Mouse (Mus musculus) fibroblast of lung, adult 2 months (primary cell): ENCODE measurements around the gene Pard6b.
"Not testable (repeated sequence)": the region's sequence is repeated elsewhere in the genome, so short reads cannot be mapped to it uniquely, and the experiment has no call there.

Experiments used
- DNase-seq: peaks from one replicate; pipeline ENCODE4 v3.0.0-alpha.2; 2011; ENCODE audit warnings: low read depth

The Pard6b gene

DNA sequence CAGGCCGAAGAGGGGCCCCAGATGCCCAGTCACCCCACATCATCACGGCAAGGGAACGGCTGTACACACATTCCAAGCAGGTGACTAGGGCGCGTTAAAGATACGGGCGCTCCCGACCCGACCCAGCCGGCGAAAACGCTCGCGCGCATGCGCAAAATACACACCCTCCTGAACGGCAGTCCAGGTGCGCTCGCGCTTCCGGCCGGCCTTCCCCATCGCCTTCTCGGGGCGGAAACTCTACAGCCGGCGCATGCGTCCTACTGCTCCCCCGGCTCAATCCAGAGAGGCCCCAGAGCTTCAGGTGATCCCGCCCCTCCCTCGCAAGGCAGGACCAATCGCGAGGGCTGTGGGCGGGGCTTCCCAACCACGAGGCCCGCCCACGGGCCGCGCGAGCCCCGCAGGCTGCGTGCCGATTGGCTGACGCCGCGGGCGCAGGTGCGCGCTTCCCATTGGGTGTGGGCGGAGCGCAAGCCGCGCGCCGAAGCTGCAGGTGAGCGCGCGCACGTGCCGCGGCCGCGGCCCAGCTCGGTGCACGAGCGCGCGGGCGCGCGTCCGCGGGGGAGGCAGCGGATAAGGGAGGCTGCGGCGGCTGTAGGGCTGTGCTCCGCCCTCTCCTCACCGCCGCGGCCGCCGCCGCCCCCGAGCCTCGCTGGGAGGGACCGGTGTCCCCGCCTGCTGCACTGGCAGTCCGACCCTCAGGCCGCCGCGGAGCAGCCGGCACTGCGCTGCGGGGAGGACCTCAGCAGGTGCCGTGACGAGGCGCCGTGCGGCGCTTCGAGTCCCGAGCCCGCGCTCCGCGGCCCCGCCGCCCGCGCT lies at the start of gene Pard6b:
Pard6b (plus strand) TSS at position 574 of the 816 bp plus-strand sequence.
- DNase-seq, result peak; percentile 74

DNA sequence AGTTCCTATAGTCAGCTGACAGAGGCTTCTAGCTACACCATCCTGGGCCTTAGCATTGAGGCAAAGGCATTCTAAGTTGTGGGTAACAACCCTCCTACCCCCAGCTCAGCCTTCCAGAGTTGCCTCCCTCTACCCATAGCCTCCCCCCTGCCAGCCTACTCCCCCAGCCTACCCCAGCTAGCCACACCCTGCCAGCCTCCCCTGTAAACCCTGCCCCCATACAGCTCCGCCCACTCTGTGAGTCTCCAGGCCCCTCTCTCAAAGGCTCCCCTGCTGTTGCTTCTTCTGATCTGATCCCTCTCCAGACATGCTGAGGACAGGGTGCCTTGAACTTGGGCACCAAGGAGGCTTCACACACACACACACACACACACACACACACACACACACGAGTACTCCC lies 49.0 kb upstream of the Pard6b start:
- DNase-seq, result no peak

DNA sequence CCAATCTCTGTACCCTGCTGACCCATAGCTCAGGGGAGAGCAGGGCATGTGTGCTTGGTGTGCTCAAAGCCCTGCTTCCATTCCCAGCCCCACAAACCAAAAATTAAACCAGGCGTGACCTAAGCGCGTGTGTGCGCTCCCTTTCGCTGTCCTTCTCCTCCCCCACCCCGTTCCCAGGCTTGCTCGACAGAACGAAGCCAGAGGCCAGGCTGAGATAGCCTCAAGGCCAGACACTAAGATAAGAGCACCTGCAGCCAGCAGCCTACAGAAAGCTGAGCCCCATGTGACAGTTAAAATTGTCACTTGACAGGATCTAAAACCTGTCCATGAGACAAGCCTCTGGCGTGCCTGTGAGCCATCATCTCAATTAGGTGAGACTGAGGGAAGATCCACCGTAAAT lies 46.9 kb upstream of the Pard6b start:
- no peak for DNase-seq

DNA sequence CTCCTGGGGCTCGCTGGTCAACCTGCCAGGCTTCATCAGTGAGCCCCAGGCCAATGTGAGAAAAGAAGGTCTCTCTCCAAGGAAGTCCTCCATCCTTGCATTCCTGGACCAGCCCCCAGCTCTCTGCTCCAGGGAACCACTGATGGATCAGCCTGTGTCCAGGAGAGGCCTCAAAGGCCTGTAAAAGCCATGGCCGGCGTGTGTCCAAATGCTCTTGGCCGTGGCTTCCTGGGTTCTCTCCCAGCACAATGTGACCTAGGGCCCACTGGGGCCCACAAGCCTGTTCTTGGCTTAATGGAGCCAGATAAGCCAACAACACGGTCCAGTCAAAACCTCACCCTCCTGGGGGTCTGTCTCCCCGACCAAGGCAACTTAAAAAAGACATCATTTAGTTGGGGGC lies 44.9 kb upstream of the Pard6b start:
- DNase-seq, result no peak

DNA sequence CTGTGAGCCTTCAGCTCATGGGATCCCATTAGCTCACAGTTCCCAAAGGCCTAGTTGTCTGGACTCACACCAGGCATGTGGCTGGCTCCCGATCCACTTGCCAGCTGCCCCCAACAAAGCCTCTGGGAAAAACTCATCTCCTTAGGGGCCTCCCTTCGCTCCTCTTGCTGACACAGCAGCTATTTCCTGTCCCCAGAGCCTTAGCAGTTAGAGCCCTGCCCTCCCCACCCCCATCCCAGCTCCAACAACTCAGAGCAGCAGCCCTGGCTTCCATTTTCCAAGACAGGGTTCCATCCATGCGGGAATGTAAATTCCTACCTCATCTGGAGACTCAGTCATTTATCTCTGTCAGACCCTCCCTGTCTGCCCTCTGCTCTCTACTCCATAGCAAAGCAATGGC lies 43.7 kb upstream of the Pard6b start:
- DNase-seq, result no peak

DNA sequence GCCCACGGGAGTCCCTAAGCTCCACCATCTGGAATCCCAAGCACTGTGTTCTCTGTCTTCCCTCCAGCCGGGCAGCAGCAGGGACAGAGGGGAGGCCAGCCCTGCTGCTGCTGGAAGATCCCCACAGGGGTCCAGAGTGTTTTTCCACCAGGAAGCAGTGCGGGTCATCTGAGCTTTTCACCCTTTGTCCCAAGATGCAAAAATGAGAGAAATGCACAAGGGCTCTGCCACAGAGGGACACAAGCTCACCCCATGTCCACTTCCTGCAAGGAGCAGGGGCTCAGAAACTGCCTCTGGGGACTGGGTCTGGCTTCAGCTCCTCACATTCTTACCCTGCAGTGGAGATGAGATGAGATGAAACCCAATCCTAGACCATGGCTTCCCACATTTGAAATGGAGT lies 40.1 kb upstream of the Pard6b start:
- DNase-seq, result no peak

DNA sequence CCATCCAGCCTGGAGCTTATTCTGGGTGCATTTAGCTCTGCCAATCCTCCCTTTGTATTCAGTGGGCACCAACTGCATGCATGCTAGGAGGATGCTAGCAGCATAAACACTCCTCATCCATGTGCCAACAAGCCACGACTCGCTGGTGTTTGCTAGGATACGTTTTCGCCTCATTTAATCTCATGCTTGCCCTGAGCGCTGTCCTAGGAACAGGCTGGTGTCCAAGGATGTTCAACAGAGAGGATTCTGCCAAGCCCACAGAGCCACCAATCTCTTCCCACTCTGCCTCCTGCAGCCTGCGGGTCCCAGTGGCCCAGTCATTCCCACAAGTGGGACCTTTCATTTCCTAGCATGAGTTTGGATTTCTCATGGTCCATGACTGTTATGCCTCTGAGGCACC lies 38.8 kb upstream of the Pard6b start:
- DNase-seq, result no peak

DNA sequence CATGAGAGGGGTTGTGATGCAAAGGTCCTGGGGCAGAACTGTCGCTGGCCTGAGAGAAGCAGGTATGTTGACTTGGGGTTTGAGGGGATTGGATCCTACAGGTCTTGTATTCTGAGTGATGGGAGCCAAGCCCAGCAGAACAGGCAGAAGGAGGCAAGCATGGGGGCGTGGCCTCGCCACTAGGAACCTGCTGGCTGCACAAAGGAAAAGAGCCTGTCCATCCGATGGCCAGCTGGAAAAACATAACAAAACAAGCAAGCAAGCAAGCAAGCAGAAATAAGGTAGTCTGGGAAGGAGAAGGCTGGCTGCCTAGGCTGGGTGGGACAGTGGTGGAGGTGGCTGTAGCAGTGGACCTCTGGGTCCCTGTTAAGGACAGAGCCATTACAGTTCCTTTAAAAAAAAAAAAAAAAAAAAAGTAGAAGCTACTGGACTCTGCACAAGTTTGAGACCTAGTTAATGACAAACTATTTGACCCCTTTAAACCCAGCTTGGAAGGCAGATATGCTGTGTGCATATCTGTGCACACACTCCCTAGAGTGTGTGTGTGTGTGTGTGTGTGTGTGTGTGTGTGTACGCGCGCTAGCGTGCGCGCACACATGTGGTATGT lies 36.0 kb upstream of the Pard6b start:
- DNase-seq, result no peak

DNA sequence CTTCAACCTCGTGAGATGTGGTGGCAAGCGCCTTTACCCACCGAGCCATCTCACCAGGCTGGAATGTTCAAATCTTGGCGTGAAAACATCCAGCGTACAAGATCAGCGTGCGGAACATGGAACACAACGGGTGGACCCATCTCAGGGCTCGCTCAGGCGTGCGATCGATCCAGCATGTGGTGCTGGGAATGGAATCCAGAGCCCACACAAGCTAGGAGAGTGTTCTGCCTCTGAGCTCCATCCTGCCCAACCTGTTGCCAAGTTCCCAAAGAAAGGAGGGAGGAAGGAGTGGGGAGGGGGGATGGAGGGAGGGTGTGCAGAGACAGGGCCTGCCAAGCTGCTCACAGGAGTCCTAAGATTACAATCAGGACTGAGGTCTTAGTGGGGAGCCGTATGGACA lies 35.4 kb upstream of the Pard6b start:
- no peak for DNase-seq

DNA sequence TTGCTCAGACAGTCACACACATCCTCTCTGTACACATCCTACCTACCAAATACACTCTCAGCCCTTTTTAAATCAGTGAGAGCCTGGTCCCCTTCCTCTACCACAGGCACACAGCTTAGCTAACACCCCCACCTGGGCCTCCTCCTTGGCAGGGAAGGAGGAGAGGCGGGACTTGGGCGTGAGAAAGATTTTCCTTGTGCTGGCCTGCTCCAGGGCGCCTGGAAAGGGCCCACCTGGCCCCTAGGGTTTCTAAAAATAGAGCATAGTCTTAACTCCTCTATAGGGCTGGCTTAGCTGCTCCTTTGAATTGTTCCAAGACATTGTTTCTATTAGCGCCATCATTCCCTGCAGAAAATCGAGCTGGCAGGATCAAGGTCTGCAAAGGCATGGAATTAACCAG lies 35.0 kb upstream of the Pard6b start:
- DNase-seq, result no peak

DNA sequence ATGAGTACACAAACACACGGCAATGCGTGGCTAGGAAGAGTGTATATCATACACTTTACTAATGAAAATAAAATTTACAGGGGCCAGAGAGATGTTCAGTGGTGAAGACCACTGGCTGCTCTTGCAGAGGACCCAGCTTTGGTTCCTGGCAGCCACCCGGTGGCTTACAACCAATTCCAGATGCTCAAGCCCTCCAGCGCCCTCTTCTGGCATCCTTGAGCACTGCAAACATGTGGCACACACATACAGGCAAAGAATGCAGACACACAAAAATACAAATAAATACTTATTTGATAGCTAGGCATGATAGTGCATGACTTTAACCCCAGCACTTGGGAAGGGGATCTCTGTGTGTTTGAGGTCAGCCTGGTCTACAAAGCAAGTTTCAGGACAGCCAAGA lies 34.3 kb upstream of the Pard6b start:
- no peak for DNase-seq

DNA sequence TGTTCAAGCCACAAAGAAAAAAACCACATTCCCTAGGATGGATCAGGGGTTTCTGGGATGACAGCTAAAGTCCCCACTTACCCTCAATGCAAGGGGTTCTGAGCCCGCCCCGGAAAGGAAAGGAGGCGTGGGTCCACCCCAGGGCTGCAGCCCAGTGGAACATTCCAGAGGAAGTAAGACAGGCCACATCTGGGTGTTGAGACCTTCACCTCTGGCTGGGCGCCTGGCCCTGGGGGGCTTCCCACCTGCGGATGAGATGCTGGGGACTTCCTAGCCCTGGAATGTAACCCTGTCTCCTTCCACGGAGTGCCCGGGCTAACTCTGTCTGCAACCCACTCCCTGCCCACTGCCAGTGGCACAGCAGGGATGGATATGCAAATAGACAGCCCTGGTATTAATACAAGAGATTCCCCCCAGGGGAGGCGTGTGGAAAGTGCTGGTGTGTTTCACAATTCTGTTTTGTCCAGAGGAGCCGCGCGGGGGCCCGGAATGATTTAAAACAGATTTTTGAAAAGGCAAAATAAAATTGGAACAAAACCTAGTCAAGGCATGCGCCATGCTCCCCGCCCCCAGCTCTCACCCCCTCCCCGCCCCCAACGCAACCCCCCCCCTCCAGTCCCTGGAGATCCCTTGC lies 31.7 kb upstream of the Pard6b start:
- DNase-seq, result no peak

DNA sequence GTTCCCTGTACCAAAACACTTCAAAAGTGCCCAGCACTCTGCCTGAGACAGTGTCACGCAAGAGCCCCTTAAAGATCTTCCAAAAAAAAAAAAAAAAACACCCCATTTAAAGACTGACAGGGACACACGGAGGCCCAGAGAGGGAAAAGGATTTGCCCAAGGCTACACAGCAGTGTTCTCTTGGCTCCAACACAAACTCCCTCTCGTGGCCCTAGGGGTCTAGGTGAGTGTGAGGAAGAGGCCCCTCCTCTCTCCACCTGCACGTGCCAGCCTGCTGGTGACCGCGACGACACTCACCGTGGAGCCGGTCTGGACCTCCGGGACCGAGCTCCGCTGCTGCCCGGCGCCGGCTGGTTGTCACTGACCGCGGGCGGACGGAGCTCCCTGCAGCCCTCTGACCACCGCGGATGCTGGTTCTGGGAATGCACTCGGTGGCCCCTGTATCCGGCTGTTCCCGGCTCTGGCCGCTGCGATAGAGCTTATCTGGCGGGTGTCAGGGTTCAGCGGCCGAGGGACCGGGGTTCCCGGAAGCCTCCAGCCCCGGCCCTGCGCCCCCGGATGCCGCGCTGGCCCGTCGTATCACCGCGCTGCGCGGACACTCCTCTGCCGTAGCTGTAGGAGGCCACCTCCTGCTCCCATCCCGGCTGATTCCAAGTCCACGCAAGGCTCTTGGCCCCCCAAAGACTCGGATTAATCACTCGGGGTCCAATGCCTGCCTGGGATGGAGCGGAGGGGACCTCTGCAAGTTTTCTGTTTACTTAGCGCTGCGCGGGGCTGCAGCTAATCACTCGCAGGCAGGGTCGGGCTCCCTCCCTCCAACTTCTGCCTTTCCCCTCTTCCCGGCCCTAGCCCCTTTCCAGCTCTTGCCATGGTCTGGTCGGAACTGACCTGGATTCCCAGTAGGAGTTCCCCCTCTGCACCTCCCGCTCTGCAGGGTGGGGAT lies 30.5 kb upstream of the Pard6b start:
- DNase-seq, result no peak

DNA sequence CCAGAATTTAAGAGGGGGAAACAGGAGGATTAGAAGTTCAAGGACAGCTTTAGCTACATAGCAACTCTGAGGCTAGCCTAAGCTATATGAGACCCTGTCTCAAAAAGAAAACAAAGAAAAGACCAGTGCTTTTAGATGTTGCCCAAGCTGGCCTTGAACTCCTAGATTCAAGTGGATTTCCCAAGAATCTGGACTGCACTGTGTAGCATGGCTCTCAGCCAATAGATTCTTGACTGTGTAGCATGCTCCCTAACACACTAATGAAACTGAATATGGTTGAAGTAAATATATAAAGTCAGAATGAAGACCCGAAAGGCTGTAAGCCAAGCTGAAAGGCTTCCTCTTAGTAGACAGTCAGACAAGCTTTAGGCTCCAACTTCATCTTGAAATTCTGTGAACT lies 28.6 kb upstream of the Pard6b start:
- no peak for DNase-seq

DNA sequence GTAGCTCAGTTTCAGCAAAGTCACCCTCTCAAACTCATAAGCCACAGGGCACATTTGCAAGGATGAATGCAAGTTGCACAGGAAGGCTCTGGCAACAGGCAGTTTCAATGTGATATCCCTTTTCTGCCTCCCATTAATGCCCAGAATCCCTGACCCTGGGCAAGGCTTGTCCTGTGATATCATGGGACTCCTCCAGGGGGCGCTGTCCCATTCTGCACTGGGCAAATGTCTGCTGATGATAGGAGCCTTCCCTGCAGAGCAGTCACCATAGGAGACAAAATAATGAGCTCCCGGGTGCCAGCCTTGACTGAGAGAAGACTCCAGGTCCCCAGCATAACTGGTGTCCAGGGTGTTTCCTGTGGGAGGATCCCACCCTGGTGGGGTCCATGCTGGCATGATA lies 28.1 kb upstream of the Pard6b start:
- no peak for DNase-seq

DNA sequence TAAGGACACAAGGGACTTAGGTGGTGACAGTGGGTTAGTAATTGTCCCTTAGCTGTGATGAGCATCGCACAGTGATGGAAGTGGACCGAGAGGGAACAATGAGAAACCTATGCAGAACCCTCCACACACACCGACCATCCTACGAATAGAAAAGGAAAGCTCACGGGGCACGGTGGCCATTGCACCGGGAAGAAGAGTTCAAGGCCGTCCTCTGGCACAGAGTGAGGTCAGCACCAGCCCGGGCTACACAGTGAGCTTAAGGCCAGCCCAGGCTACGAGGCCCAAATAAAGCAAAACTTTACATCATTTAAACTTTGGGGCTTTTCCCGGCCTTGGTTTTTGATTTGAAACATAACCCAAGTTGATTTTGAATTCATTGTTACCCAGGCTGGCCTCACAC lies 26.7 kb upstream of the Pard6b start:
- DNase-seq, result no peak

DNA sequence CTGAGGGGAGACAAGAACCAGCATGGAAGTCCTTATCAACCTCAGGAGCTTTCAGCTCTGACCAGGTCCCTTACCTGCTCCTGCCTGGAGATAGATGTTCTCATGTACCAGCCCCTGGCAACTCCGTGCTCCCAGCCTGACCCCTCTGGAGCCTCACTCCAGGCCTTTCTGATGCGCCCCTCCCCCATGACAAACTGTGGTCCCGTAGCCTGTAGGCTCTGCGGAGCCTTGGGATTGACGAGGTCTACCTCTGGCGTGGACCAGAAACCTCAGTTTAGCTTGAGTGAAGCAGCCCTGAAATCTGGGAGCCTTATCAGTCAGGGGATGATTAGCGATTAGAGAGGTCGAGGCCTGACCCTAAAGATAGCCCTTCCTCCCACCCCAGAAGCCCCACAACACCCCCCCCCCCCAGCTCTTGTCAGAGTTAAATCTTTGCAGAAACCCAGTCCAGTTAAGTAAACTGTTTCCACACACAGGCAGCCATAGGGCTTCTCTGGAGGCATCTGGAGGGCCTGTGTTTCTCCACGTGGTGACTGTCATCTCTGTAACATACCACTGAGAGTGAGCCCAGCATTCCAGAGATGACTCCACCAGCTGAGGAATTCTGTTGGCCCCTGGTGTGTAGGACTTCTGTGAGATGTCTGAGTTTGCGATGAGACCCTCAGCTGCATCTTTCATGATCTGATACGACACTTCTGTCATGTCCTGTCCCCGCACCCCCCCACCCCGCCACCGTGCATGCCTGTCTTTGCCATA lies 24.7 kb upstream of the Pard6b start:
- DNase-seq, result no peak

DNA sequence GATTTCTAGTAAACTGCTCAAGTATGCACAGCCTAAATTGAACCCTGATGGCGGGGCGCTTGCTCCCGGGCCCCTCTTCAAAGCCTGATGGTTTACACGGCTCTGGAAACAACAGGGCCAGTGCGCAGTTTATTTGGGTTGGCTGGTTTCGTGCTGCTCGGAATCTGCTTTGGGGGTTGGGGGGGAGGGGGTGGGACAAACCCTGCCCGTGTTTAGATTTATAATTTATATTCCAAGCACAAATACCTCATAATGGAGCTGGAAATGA lies 24.2 kb upstream of the Pard6b start:
- no peak for DNase-seq

DNA sequence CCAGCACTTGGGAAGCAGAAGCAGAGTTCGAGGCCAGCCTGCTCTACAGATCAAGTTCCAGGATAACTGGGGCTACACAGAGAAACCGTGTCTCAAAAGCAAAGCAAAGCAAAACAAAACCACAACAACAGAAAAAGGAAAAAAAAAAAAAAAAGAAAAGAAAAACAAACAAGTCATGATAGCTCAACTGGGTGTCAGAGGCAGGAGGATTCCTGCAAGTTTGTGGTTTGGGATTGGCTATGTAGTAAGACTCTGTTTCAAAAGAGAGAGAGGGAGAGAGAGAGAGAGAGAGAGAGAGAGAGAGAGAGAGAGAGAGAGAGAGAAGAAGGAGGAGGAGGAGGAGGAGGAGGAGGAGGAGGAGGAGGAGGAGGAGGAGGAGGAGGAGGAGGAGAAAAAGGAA lies 22.9 kb upstream of the Pard6b start:
- DNase-seq, result not testable (repeated sequence)

DNA sequence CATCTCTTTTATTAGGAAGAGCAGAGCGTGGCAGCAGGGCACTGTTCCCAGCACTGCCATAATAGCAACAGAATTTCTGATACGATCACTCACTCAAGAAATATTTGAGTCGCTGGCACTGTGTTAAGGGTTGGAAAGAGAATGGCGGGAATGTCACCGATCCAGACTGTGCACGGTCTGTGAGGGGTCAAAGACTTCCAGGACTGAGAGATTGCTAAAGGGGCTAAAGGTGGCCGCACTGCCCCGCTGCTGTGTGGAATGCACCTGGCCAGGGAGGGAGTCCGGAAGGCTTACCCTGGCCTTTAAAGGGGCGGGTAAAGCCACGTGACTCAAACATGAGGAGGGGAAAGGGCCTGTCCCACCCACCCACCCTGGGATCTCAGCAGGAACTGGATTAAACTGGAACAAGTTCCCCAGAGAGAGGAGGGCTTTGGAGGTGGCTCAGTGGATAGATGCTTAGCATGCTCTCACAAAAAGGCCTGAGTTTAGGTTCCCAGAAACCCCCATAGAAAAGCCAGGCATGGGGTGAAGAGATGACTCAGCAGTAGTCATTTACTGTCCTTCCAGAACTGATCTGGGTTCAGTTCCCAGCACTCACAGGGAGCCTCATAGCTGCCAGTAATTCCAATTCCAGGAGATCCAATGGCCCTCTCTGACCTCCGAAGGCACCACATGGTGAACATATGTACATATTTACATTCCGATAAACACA lies 22.2 kb upstream of the Pard6b start:
- no peak for DNase-seq

DNA sequence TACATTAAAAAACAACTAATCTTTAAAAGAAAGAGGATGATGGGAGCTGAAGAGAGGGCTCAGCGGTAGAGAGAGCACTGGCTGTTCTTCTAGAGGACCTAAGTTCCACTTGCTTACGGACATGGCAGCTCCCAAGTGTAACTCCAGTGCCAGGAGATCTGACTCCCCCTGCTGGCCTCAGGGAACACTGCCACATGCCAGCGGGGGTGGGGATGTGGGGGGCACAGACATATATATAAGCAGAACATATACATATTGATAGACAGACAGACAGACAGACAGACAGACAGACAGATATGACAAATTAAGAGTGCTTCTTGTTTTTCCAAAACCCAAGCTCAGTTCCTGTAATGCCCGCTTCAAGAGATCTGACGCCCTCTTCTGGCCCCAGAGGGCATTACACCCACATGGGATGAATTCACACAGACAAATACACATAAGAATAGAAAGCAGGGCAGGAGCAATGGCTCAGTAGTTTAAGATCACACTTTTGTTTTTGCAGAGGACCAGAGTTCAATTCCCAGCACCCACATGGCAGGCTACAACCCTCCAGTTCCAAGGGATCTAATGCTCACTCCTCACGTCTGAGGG lies 21.5 kb upstream of the Pard6b start:
- DNase-seq, result no peak
